8 mouse cellular contexts compared by ENCODE assay signal in genomic region chr13:32337735-32338512, GRCm38 (mm10). TPM values are rescaled to one million over a fixed set of nuclear protein-coding genes. Genes with fewer than 3 reads are reported as not detected.
DNase-seq lines count a peak whose midpoint lies in the region; ATAC-seq and TF ChIP-seq lines count a peak whose summit lies in the region.

No protein-coding gene starts in this region.

- H3K9ac ChIP-seq in MEL (ENCODE audit: control insufficient read depth, low read depth, low read length, poor library complexity, severe bottlenecking), result peak overlapping the region; percentile 79
- H3K9ac ChIP-seq in liver, embryonic 14.5 days (replicated peaks), result peak overlapping the region; percentile 83

- H3K4me2 ChIP-seq in liver, embryonic 14.5 days (ENCODE audit: low read depth), result peak overlapping the region; percentile 94

- H3K4me1 ChIP-seq in MEL (ENCODE audit: control insufficient read depth in 1 of 2, insufficient read depth in 2 of 2, low read length in 2 of 2), result peaks cover 0 to 5% of the 10 kb centered on the region in 2 experiments; a peak in 2 of 4 replicates
- H3K4me1 ChIP-seq in forebrain, embryonic 10.5 days, result peaks cover 15% of the 10 kb centered on the region
- H3K4me1 ChIP-seq in liver, embryonic 14.5 days (replicated peaks; ENCODE audit: control insufficient read depth in 2 of 2, insufficient read depth in 2 of 2, low read length in 1 of 2), result peaks cover 4 to 10% of the 10 kb centered on the region in 2 experiments; a peak in 3 of 4 replicates

- TF ChIP-seq EP300 in MEL (IDR thresholded peaks at IDR 0.05; ENCODE audit: low read depth in 1 of 2, low read length in 2 of 2), result peak in 1 of 2 experiments; percentile 22; a peak in 1 of 4 replicates
- no peak for TF ChIP-seq EP300 in liver, embryonic 14.5 days (IDR thresholded peaks at IDR 0.05; ENCODE audit: low read depth)

- peak overlapping the region; percentile 84 to 88 for H3K4me3 ChIP-seq in MEL (ENCODE audit: control insufficient read depth in 1 of 2, insufficient read depth in 1 of 2, low read depth in 2 of 2, low read length in 2 of 2)
- H3K4me3 ChIP-seq in forebrain, embryonic 10.5 days, result peak overlapping the region; percentile 81
- peak overlapping the region; percentile 71 to 81 for H3K4me3 ChIP-seq in liver, embryonic 14.5 days (ENCODE audit: insufficient read depth in 1 of 2, low read depth in 2 of 2, low read length in 2 of 2)

- TF ChIP-seq RAD21 in MEL (IDR thresholded peaks at IDR 0.05; ENCODE audit: low read depth, low read length), result no peak

- peak; percentile 54 for ATAC-seq in liver, embryonic 14.5 days (ENCODE audit: insufficient read depth)

- peak; percentile 9 for DNase-seq in kidney, adult 9 months
- no peak for DNase-seq in kidney, postnatal 25 days
- peak; percentile 69 for DNase-seq in MEL (ENCODE audit: low read depth, low spot score)
- DNase-seq in forebrain, embryonic 10.5 days (ENCODE audit: extremely low spot score, low spot score), result peak; percentile 17
- peak in 1 of 3 experiments; percentile 2 for DNase-seq in liver, embryonic 14.5 days (ENCODE audit: low read depth in 3 of 3, low spot score in 3 of 3)
- no peak for DNase-seq in T-cell, adult 2 months (ENCODE audit: low spot score)
- DNase-seq in right cerebral cortex, postnatal 36 days (ENCODE audit: low spot score in 2 of 2), result no peak
- no peak for DNase-seq in kidney, adult 11 months

- H3K79me2 ChIP-seq in MEL (ENCODE audit: control insufficient read depth, insufficient read depth, low read length, poor library complexity), result peaks cover 3% of the 10 kb centered on the region; the same call in 1 of the 2 replicates

- WGBS in forebrain, embryonic 10.5 days, result 5% methylated on average over 32 of the region's 32 CpGs
- WGBS in liver, embryonic 14.5 days (ENCODE audit: insufficient replicate concordance), result 4% methylated on average over 32 of the region's 32 CpGs

- peaks cover 0 to 5% of the 10 kb centered on the region in 2 experiments; a peak in 2 of 4 replicates for H3K36me3 ChIP-seq in MEL (ENCODE audit: control insufficient read depth in 1 of 2, insufficient read depth in 2 of 2, low read length in 2 of 2)
- no peaks in the 10 kb centered on the region for H3K36me3 ChIP-seq in forebrain, embryonic 10.5 days (replicated peaks)
- no peaks in the 10 kb centered on the region for H3K36me3 ChIP-seq in liver, embryonic 14.5 days (replicated peaks; ENCODE audit: control insufficient read depth, insufficient read depth, low read depth)

- no peaks in the 10 kb centered on the region for H3K27me3 ChIP-seq in MEL (ENCODE audit: control insufficient read depth in 1 of 2, insufficient read depth in 2 of 2, low read length in 2 of 2)
- no peaks in the 10 kb centered on the region for H3K27me3 ChIP-seq in forebrain, embryonic 10.5 days (ENCODE audit: poor library complexity, severe bottlenecking)
- no peaks in the 10 kb centered on the region for H3K27me3 ChIP-seq in liver, embryonic 14.5 days (ENCODE audit: control insufficient read depth, insufficient read depth, low read length)

- peak overlapping the region; percentile 16; the same call in 1 of the 2 replicates for H3K27ac ChIP-seq in MEL (ENCODE audit: control insufficient read depth, low read depth, low read length)
- peak overlapping the region; percentile 86 for H3K27ac ChIP-seq in forebrain, embryonic 10.5 days
- no peak overlapping the region for H3K27ac ChIP-seq in liver, embryonic 14.5 days

- no peaks in the 10 kb centered on the region for H3K9me3 ChIP-seq in MEL (replicated peaks; ENCODE audit: insufficient read depth, low read length)
- no peaks in the 10 kb centered on the region for H3K9me3 ChIP-seq in forebrain, embryonic 10.5 days
- no peaks in the 10 kb centered on the region for H3K9me3 ChIP-seq in liver, embryonic 14.5 days (ENCODE audit: control insufficient read depth, low read length)

- TF ChIP-seq POLR2A in MEL (IDR thresholded peaks at IDR 0.05; ENCODE audit: control insufficient read depth in 1 of 2, insufficient read depth in 1 of 2, low read depth in 1 of 2, low read length in 2 of 2, poor library complexity in 1 of 2), result no peak

- TF ChIP-seq CTCF in MEL (IDR thresholded peaks at IDR 0.05 in 2 of 3, conservative IDR thresholded peaks at IDR 0.05 in 1 of 3; ENCODE audit: control insufficient read depth in 1 of 3, insufficient read depth in 1 of 3, low read depth in 2 of 3, low read length in 3 of 3, poor library complexity in 1 of 3, severe bottlenecking in 1 of 3), result no peak
- TF ChIP-seq CTCF in liver, embryonic 14.5 days (IDR thresholded peaks at IDR 0.05; ENCODE audit: low read depth), result no peak

TF ChIP-seq in MEL, 35 proteins besides CTCF, POLR2A, EP300 and RAD21:
- TF ChIP-seq MXI1 (IDR thresholded peaks at IDR 0.05; ENCODE audit: low read depth, low read length) (no peak; the same call in 1 of the 2 replicates), SIN3A (IDR thresholded peaks at IDR 0.05; ENCODE audit: low read length) (peak; percentile 43; the same call in 1 of the 2 replicates), USF1 (IDR thresholded peaks at IDR 0.05; ENCODE audit: low read depth, low read length) (0 out of 2 replicates have a peak, but pooled peaks have one; percentile 19), MAX (IDR thresholded peaks at IDR 0.05; ENCODE audit: low read length) (no peak; the same call in 1 of the 2 replicates), CHD2 (IDR thresholded peaks at IDR 0.05; ENCODE audit: low read length) (no peak), SMC3 (IDR thresholded peaks at IDR 0.05; ENCODE audit: low read depth, low read length) (no peak), ZKSCAN1 (IDR thresholded peaks at IDR 0.05; ENCODE audit: low read depth, low read length) (no peak), MAFK (IDR thresholded peaks at IDR 0.05; ENCODE audit: borderline replicate concordance, low read depth, low read length) (no peak), POLR2AphosphoS5 (IDR thresholded peaks at IDR 0.05; ENCODE audit: borderline replicate concordance, low read depth, low read length) (no peak), ETS1 (IDR thresholded peaks at IDR 0.05; ENCODE audit: low read depth, low read length) (0 out of 2 replicates have a peak, but pooled peaks have one; percentile 25), RCOR1 (IDR thresholded peaks at IDR 0.05; ENCODE audit: low read depth, low read length) (no peak), JUND (IDR thresholded peaks at IDR 0.05; ENCODE audit: low read depth, low read length) (no peak), NELFE (IDR thresholded peaks at IDR 0.05; ENCODE audit: low read depth, low read length) (no peak), ZMIZ1 (IDR thresholded peaks at IDR 0.05; ENCODE audit: low read depth, low read length) (no peak), USF2 (IDR thresholded peaks at IDR 0.05; ENCODE audit: borderline replicate concordance in 1 of 2, insufficient read depth in 1 of 2, low read depth in 1 of 2, low read length in 2 of 2) (no peak), ELF1 (IDR thresholded peaks at IDR 0.05; ENCODE audit: low read depth, low read length) (no peak), ZNF384 (IDR thresholded peaks at IDR 0.05; ENCODE audit: low read depth, low read length) (no peak), MAZ (IDR thresholded peaks at IDR 0.05; ENCODE audit: low read depth, low read length) (no peak), E2F4 (IDR thresholded peaks at IDR 0.05; ENCODE audit: borderline replicate concordance, low read depth, low read length) (no peak), MYC (IDR thresholded peaks at IDR 0.05; ENCODE audit: low read depth, low read length) (no peak), TCF12 (IDR thresholded peaks at IDR 0.05; ENCODE audit: low read depth, low read length) (no peak), GABPA (IDR thresholded peaks at IDR 0.05; ENCODE audit: low read depth, low read length) (no peak), ZC3H11A (IDR thresholded peaks at IDR 0.05; ENCODE audit: low read depth, low read length) (no peak), HCFC1 (IDR thresholded peaks at IDR 0.05; ENCODE audit: low read depth, low read length) (no peak), BHLHE40 (IDR thresholded peaks at IDR 0.05; ENCODE audit: borderline replicate concordance, low read depth, low read length) (no peak), CHD1 (IDR thresholded peaks at IDR 0.05; ENCODE audit: low read depth, low read length) (no peak), NRF1 (IDR thresholded peaks at IDR 0.05; ENCODE audit: insufficient read depth, low read depth, low read length, poor library complexity, severe bottlenecking) (peak; percentile 12; the same call in 1 of the 2 replicates), KAT2A (conservative IDR thresholded peaks at IDR 0.05; ENCODE audit: low read depth, low read length) (no peak), TAL1 (IDR thresholded peaks at IDR 0.05; ENCODE audit: low read length) (peak; percentile 21; the same call in 1 of the 2 replicates), TBP (IDR thresholded peaks at IDR 0.05; ENCODE audit: low read depth, low read length) (no peak), MYB (IDR thresholded peaks at IDR 0.05; ENCODE audit: low read depth, low read length) (no peak), GATA1 (IDR thresholded peaks at IDR 0.05; ENCODE audit: low read depth, low read length) (peak; percentile 59)

RNA-seq across cellular contexts. Expression of gene Gmds, which starts 0.6 kb away (rescaled TPM):
- 17.4 and 21.4 TPM in 2 replicates for total RNA-seq in MEL (2012; rRNA removed)
- 10 to 100 TPM in 1 of 2 experiments, not detected in 1; 32.2 TPM for polyA plus RNA-seq in MEL (2012; ENCODE audit: insufficient read depth in 1 of 2, insufficient read length in 2 of 2, low read depth in 1 of 2, low replicate concordance in 2 of 2, missing spikeins in 1 of 2)
- polyA plus RNA-seq in forebrain, embryonic 10.5 days (2016; fragmentation: Nextera tagmentation; extraction: Ambion mirVana), result 28.4 and 28.6 TPM in 2 replicates
- 2.7 and 3.7 TPM in 2 replicates for polyA plus RNA-seq in liver, embryonic 14.5 days (2012; rRNA removed)
- polyA plus RNA-seq in liver, embryonic 14.5 days (2014; fragmentation: Nextera tagmentation; extraction: Ambion mirVana), result 7.4 and 8.7 TPM in 2 replicates

Comparison
In these comparisons a context has a peak if more than half of its experiments do, and no peak if none do; other contexts are left out.
1. DNase-seq: peak in kidney, adult 9 months (single experiment), MEL (single experiment) and forebrain, embryonic 10.5 days (single experiment); none in kidney, postnatal 25 days (0 of 2), T-cell, adult 2 months (single experiment), right cerebral cortex, postnatal 36 days (0 of 2) and kidney, adult 11 months (single experiment).
2. Peak in every context shown above with its lines, with median percentiles within 50 percentile points of each other: H3K4me3 ChIP-seq.